ENCODE assay signal across 8 mouse cellular contexts in genomic region chr6:86473077-86473476, GRCm38 (mm10). TPM values are rescaled to one million over a fixed set of nuclear protein-coding genes. Genes with fewer than 3 reads are reported as not detected.
DNase-seq lines count a peak whose midpoint lies in the region; ATAC-seq and TF ChIP-seq lines count a peak whose summit lies in the region.

No protein-coding gene starts in this region.

- peak overlapping the region; percentile 64 for H3K4me2 ChIP-seq in hindbrain, postnatal 0 days (ENCODE audit: low read depth, low read length)
- H3K4me2 ChIP-seq in midbrain, embryonic 13.5 days (replicated peaks): peak overlapping the region; percentile 61

- TF ChIP-seq CTCF in heart, adult 2 months (IDR thresholded peaks at IDR 0.05): peak; percentile 20
- no peak; the same call in 1 of the 2 replicates for TF ChIP-seq CTCF in hindbrain, postnatal 0 days (IDR thresholded peaks at IDR 0.05; ENCODE audit: low read depth)

- no peaks in the 10 kb centered on the region for H3K9me3 ChIP-seq in hindbrain, postnatal 0 days (ENCODE audit: low read length)
- H3K9me3 ChIP-seq in midbrain, embryonic 13.5 days: no peaks in the 10 kb centered on the region

- peak overlapping the region; percentile 70 for H3K9ac ChIP-seq in heart, adult 2 months (ENCODE audit: low read depth, low read length)
- peak overlapping the region; percentile 53 for H3K9ac ChIP-seq in hindbrain, postnatal 0 days (replicated peaks; ENCODE audit: low read length)
- H3K9ac ChIP-seq in midbrain, embryonic 13.5 days (replicated peaks): peak overlapping the region; percentile 64

- WGBS in heart, adult 2 months: 72% methylated on average over 7 of the region's 7 CpGs
- 51% methylated on average over 7 of the region's 7 CpGs for WGBS in hindbrain, postnatal 0 days
- 54% methylated on average over 7 of the region's 7 CpGs for WGBS in midbrain, embryonic 13.5 days

- peaks cover 33% of the 10 kb centered on the region for H3K4me1 ChIP-seq in heart, adult 2 months (ENCODE audit: control insufficient read depth, insufficient read depth, low read length)
- H3K4me1 ChIP-seq in hindbrain, postnatal 0 days (ENCODE audit: insufficient read depth, low read length): peaks cover 10% of the 10 kb centered on the region
- H3K4me1 ChIP-seq in midbrain, embryonic 13.5 days (replicated peaks): peaks cover 22% of the 10 kb centered on the region

- H3K79me2 ChIP-seq in heart, adult 2 months (replicated peaks; ENCODE audit: control insufficient read depth, insufficient read depth, low read length): no peaks in the 10 kb centered on the region

- no peaks in the 10 kb centered on the region for H3K27me3 ChIP-seq in heart, adult 2 months (ENCODE audit: control insufficient read depth, insufficient read depth, low read length)
- no peaks in the 10 kb centered on the region for H3K27me3 ChIP-seq in hindbrain, postnatal 0 days (ENCODE audit: insufficient read depth, low read length)
- H3K27me3 ChIP-seq in midbrain, embryonic 13.5 days: no peaks in the 10 kb centered on the region

- H3K4me3 ChIP-seq in heart, adult 2 months: peak overlapping the region; percentile 59
- H3K4me3 ChIP-seq in hindbrain, postnatal 0 days (ENCODE audit: low read length): peak overlapping the region; percentile 33
- peak overlapping the region; percentile 34 for H3K4me3 ChIP-seq in midbrain, embryonic 13.5 days (replicated peaks)

- TF ChIP-seq POLR2A in heart, adult 2 months (IDR thresholded peaks at IDR 0.05; ENCODE audit: insufficient read depth, low read depth, low read length): no peak

- no peak for TF ChIP-seq EP300 in heart, adult 2 months (IDR thresholded peaks at IDR 0.05; ENCODE audit: insufficient read depth, low read depth, low read length)

- intact Hi-C loops in heart, adult 2 months (cut with DNase I): no loop called here
- intact Hi-C loops in heart, postnatal 10 days (cut with DNase I): loop anchor here (2.0 to 5.0 kb wide), 2 partner anchors 24 to 199 kb away; no protein-coding TSS in a partner anchor

- H3K36me3 ChIP-seq in heart, adult 2 months (ENCODE audit: control insufficient read depth, insufficient read depth, low read length): peaks cover 3% of the 10 kb centered on the region; the same call in 1 of the 2 replicates
- H3K36me3 ChIP-seq in hindbrain, postnatal 0 days (ENCODE audit: insufficient read depth, low read length): no peaks in the 10 kb centered on the region
- peaks cover 14% of the 10 kb centered on the region; the same call in 1 of the 2 replicates for H3K36me3 ChIP-seq in midbrain, embryonic 13.5 days

- peak overlapping the region; percentile 98 for H3K27ac ChIP-seq in heart, adult 2 months
- H3K27ac ChIP-seq in hindbrain, postnatal 0 days: peak overlapping the region; percentile 94
- peak overlapping the region; percentile 95 for H3K27ac ChIP-seq in midbrain, embryonic 13.5 days

- ATAC-seq in hindbrain, postnatal 0 days: no peak
- ATAC-seq in midbrain, embryonic 13.5 days: 0 out of 2 replicates have a peak, but pooled peaks have one; percentile 16

- peak; percentile 32 to 54 for DNase-seq in heart, adult 2 months
- DNase-seq in heart, postnatal 10 days: no peak
- peak; percentile 63 for DNase-seq in A20 (ENCODE audit: low read depth, low spot score)
- peak; percentile 46 for DNase-seq in embryo, embryonic 9.5 days (ENCODE audit: extremely low spot score)
- no peak for DNase-seq in hindbrain, postnatal 0 days (ENCODE audit: low spot score)
- no peak for DNase-seq in right cerebral cortex, postnatal 25 days
- DNase-seq in spleen, adult 12 weeks (ENCODE audit: low spot score): no peak

RNA-seq across cellular contexts. Expression of gene C87436, which starts 34.9 kb away (rescaled TPM):
- 10 to 100 TPM in 1 of 2 experiments, 1 to 10 TPM in 1; 8.9 to 11.0 TPM for total RNA-seq in heart, adult 2 months (2021)
- polyA plus RNA-seq in heart, adult 2 months (2012; rRNA removed): 8.6 and 10.7 TPM in 2 replicates
- 10 to 100 TPM; 10.5 to 11.4 TPM for total RNA-seq in heart, postnatal 10 days (2021)
- total RNA-seq in hindbrain, postnatal 0 days (2014; rRNA removed): 14.4 and 17.6 TPM in 2 replicates
- 15.9 and 19.6 TPM in 2 replicates for polyA plus RNA-seq in hindbrain, postnatal 0 days (2015; fragmentation: Nextera tagmentation; extraction: Ambion mirVana)
- 27.7 and 28.8 TPM in 2 replicates for polyA plus RNA-seq in midbrain, embryonic 13.5 days (2015; fragmentation: Nextera tagmentation; extraction: Ambion mirVana)

RNA-seq across cellular contexts. Expression of gene Gm44790, which starts 46.6 kb away (rescaled TPM):
- total RNA-seq in heart, adult 2 months (2021): not detected
- polyA plus RNA-seq in heart, adult 2 months (2012; rRNA removed): not detected in 2 replicates
- total RNA-seq in heart, postnatal 10 days (2021): under 1 TPM in 1 of 2 experiments, not detected in 1; 0.93 TPM
- total RNA-seq in hindbrain, postnatal 0 days (2014; rRNA removed): not detected in 2 replicates
- not detected in 2 replicates for polyA plus RNA-seq in hindbrain, postnatal 0 days (2015; fragmentation: Nextera tagmentation; extraction: Ambion mirVana)
- polyA plus RNA-seq in midbrain, embryonic 13.5 days (2015; fragmentation: Nextera tagmentation; extraction: Ambion mirVana): not detected in 2 replicates

RNA-seq across cellular contexts. Expression of gene Pcbp1, which starts 53.0 kb away (rescaled TPM):
- total RNA-seq in heart, adult 2 months (2021): 100 to 1,000 TPM; 155 to 164 TPM
- polyA plus RNA-seq in heart, adult 2 months (2012; rRNA removed): 72.9 and 85.8 TPM in 2 replicates
- 100 to 1,000 TPM; 205 to 210 TPM for total RNA-seq in heart, postnatal 10 days (2021)
- total RNA-seq in hindbrain, postnatal 0 days (2014; rRNA removed): 61.7 and 71.3 TPM in 2 replicates
- 300 and 303 TPM in 2 replicates for polyA plus RNA-seq in hindbrain, postnatal 0 days (2015; fragmentation: Nextera tagmentation; extraction: Ambion mirVana)
- 246 and 342 TPM in 2 replicates for polyA plus RNA-seq in midbrain, embryonic 13.5 days (2015; fragmentation: Nextera tagmentation; extraction: Ambion mirVana)

Comparison
In these comparisons a context has a peak if more than half of its experiments do, and no peak if none do; other contexts are left out.
1. DNase-seq: peak in heart, adult 2 months (2 of 2), A20 (single experiment) and embryo, embryonic 9.5 days (single experiment); none in heart, postnatal 10 days (0 of 2), hindbrain, postnatal 0 days (single experiment), right cerebral cortex, postnatal 25 days (single experiment) and spleen, adult 12 weeks (single experiment).
2. Peak in every context shown above with its lines, with median percentiles within 50 percentile points of each other: H3K27ac ChIP-seq, H3K4me3 ChIP-seq and H3K9ac ChIP-seq.